ENCODE assay signal across 20 mouse cellular contexts in the genomic region with DNA sequence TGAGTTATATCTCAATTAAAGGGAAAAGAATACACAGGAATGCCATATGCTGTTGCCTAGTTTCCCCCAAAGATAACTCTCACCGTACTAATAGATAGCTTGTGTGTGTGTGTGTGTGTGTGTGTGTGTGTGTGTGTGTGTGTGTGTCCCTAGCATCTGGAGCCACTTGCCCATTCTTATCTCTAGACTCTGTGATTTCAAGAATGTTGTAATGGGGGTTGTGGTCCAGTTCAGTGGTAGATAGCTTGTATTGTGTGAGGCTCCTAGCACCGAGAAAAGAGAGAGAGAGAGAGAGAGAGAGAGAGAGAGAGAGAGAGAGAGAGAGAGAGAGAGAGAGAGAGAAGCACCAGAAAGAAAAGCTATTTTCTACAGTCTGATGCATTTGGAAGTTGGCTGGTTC.
DNase-seq lines count a peak whose midpoint lies in the region; ATAC-seq lines count a peak whose summit lies in the region.
"Had no signal": no experiment of that assay in that cellular context is flagged by ENCODE, and none has a peak within 500 bp of the region (broad histone marks: within the 10 kb centered on the region; RNA-seq: fewer than 3 reads in every experiment).

No protein-coding gene starts in this region.

- 44% methylated on average over 2 of the region's 2 CpGs for WGBS in embryonic facial prominence, embryonic 13.5 days
- WGBS in embryonic facial prominence, embryonic 10.5 days: 88% methylated on average over 2 of the region's 2 CpGs
- 9% methylated on average over 2 of the region's 2 CpGs for WGBS in heart, embryonic 12.5 days
- WGBS in heart, embryonic 16.5 days: 12% methylated on average over 2 of the region's 2 CpGs

- no peak for ATAC-seq in embryonic facial prominence, embryonic 13.5 days (ENCODE audit: insufficient number of reproducible peaks, insufficient read depth, low FRiP score, low TSS enrichment, low read depth)
- 0 out of 2 replicates have a peak, but pooled peaks have one; percentile 47 for ATAC-seq in heart, embryonic 12.5 days (ENCODE audit: insufficient number of reproducible peaks, low FRiP score)
- ATAC-seq in heart, embryonic 16.5 days (replicated peaks; ENCODE audit: extremely low read depth, insufficient read depth, low FRiP score): peak; percentile 14; the same call in 1 of the 2 replicates
- ATAC-seq: activated CD4-positive, CD25-positive, alpha-beta regulatory T cell, adult 4 months; forebrain, embryonic 15.5 days; intestine, postnatal 0 days had no signal

- no peak overlapping the region for H3K9ac ChIP-seq in embryonic facial prominence, embryonic 13.5 days
- H3K9ac ChIP-seq in heart, embryonic 12.5 days: no peak overlapping the region
- no peak overlapping the region for H3K9ac ChIP-seq in heart, embryonic 16.5 days (ENCODE audit: low read length)
- H3K9ac ChIP-seq: forebrain, embryonic 12.5 days; forebrain, embryonic 15.5 days; hindbrain, embryonic 12.5 days; hindbrain, embryonic 15.5 days had no signal

- no peaks in the 10 kb centered on the region for H3K9me3 ChIP-seq in embryonic facial prominence, embryonic 13.5 days
- H3K9me3 ChIP-seq in embryonic facial prominence, embryonic 10.5 days: no peaks in the 10 kb centered on the region
- H3K9me3 ChIP-seq in heart, embryonic 12.5 days (replicated peaks): no peaks in the 10 kb centered on the region
- H3K9me3 ChIP-seq in heart, embryonic 16.5 days (replicated peaks; ENCODE audit: control insufficient read depth, low read length): no peaks in the 10 kb centered on the region
- H3K9me3 ChIP-seq: forebrain, embryonic 12.5 days; forebrain, embryonic 15.5 days; hindbrain, embryonic 12.5 days; hindbrain, embryonic 15.5 days had no signal

- DNase-seq in embryonic facial prominence, embryonic 10.5 days (ENCODE audit: low spot score): no peak
- no peak for DNase-seq in heart, adult 9 months (ENCODE audit: low spot score in 2 of 2)
- DNase-seq in heart, adult 11 months: no peak
- DNase-seq: adrenal gland, postnatal 25 days; cerebellum, adult 11-12 months; cerebellum, adult 8-10 months; cerebellum, postnatal 10 days; cerebellum, postnatal 36 days; embryo, embryonic 11 days; gastrocnemius, postnatal 25 days had no signal

- peaks cover 6% of the 10 kb centered on the region; the same call in 1 of the 2 replicates for H3K36me3 ChIP-seq in embryonic facial prominence, embryonic 13.5 days
- H3K36me3 ChIP-seq in embryonic facial prominence, embryonic 10.5 days (replicated peaks): peaks cover 7% of the 10 kb centered on the region; the same call in 1 of the 2 replicates
- peaks cover 3% of the 10 kb centered on the region; the same call in 1 of the 2 replicates for H3K36me3 ChIP-seq in heart, embryonic 12.5 days
- no peaks in the 10 kb centered on the region for H3K36me3 ChIP-seq in heart, embryonic 16.5 days (ENCODE audit: control insufficient read depth, insufficient read depth)
- H3K36me3 ChIP-seq: forebrain, embryonic 15.5 days; hindbrain, embryonic 15.5 days had no signal

- H3K4me1 ChIP-seq in embryonic facial prominence, embryonic 13.5 days: peaks cover 39% of the 10 kb centered on the region
- H3K4me1 ChIP-seq in embryonic facial prominence, embryonic 10.5 days: peaks cover 45% of the 10 kb centered on the region
- H3K4me1 ChIP-seq in heart, embryonic 12.5 days (replicated peaks): peaks cover 63% of the 10 kb centered on the region
- H3K4me1 ChIP-seq in heart, embryonic 16.5 days (ENCODE audit: control insufficient read depth, insufficient read depth, low read length): peaks cover 41% of the 10 kb centered on the region

- H3K4me3 ChIP-seq in embryonic facial prominence, embryonic 13.5 days: no peak overlapping the region
- H3K4me3 ChIP-seq in embryonic facial prominence, embryonic 10.5 days: no peak overlapping the region
- H3K4me3 ChIP-seq in heart, embryonic 12.5 days: no peak overlapping the region
- H3K4me3 ChIP-seq in heart, embryonic 16.5 days (ENCODE audit: low read length): no peak overlapping the region
- H3K4me3 ChIP-seq: erythroblast, embryonic 14.5 days; forebrain, embryonic 12.5 days; forebrain, embryonic 15.5 days; hindbrain, embryonic 12.5 days; hindbrain, embryonic 15.5 days had no signal

- no peaks in the 10 kb centered on the region for H3K27me3 ChIP-seq in embryonic facial prominence, embryonic 13.5 days
- H3K27me3 ChIP-seq in embryonic facial prominence, embryonic 10.5 days (replicated peaks; ENCODE audit: low read depth, poor library complexity, severe bottlenecking): no peaks in the 10 kb centered on the region
- no peaks in the 10 kb centered on the region for H3K27me3 ChIP-seq in heart, embryonic 12.5 days (replicated peaks)
- no peaks in the 10 kb centered on the region for H3K27me3 ChIP-seq in heart, embryonic 16.5 days (ENCODE audit: control insufficient read depth, insufficient read depth, low read length)
- H3K27me3 ChIP-seq: forebrain, embryonic 12.5 days; forebrain, embryonic 15.5 days; hindbrain, embryonic 12.5 days; hindbrain, embryonic 15.5 days had no signal

- H3K4me2 ChIP-seq in embryonic facial prominence, embryonic 13.5 days: no peak overlapping the region
- H3K4me2 ChIP-seq in heart, embryonic 12.5 days: no peak overlapping the region
- no peak overlapping the region for H3K4me2 ChIP-seq in heart, embryonic 16.5 days (ENCODE audit: low read depth, low read length)
- H3K4me2 ChIP-seq: forebrain, embryonic 12.5 days; forebrain, embryonic 15.5 days; hindbrain, embryonic 12.5 days; hindbrain, embryonic 15.5 days had no signal

- H3K27ac ChIP-seq in embryonic facial prominence, embryonic 13.5 days: 0 out of 2 replicates have a peak overlapping the region, but pooled peaks have one; percentile 57
- no peak overlapping the region for H3K27ac ChIP-seq in embryonic facial prominence, embryonic 10.5 days (replicated peaks)
- H3K27ac ChIP-seq in heart, embryonic 12.5 days (ENCODE audit: poor library complexity, severe bottlenecking): peak overlapping the region; percentile 34; the same call in 1 of the 2 replicates
- H3K27ac ChIP-seq in heart, embryonic 16.5 days (ENCODE audit: low read length): no peak overlapping the region
- H3K27ac ChIP-seq: forebrain, embryonic 12.5 days; forebrain, embryonic 15.5 days; hindbrain, embryonic 12.5 days; hindbrain, embryonic 15.5 days had no signal

Comparison
In these comparisons a context has a peak if more than half of its experiments do, and no peak if none do; other contexts are left out.
1. H3K27ac ChIP-seq: peak in embryonic facial prominence, embryonic 13.5 days (single experiment) and heart, embryonic 12.5 days (single experiment); none in embryonic facial prominence, embryonic 10.5 days (single experiment) and heart, embryonic 16.5 days (single experiment).